Mouse (Mus musculus) G1E (cell line): ENCODE data around the gene Slirp. TPM values are rescaled to one million over a fixed set of nuclear protein-coding genes. Genes with fewer than 3 reads are reported as not detected.

Experiments used
- ATAC-seq: 2 replicates; pipeline ENCODE4 v1.8.0; 2016; ENCODE audit warnings: mild to moderate bottlenecking; ENCODE audit not compliant: insufficient number of reproducible peaks, poor library complexity, low FRiP score, severe bottlenecking; ENCODE audit errors: extremely low read depth
- DNase-seq: peaks from one replicate; pipeline ENCODE4 v3.0.0; 2012; ENCODE audit warnings: low spot score
- H3K27me3 ChIP-seq: 2 replicates; pipeline ENCODE4 v1.6.1; 2012; ENCODE audit warnings: mild to moderate bottlenecking, low read length, inconsistent platforms; ENCODE audit not compliant: insufficient read depth
- H3K36me3 ChIP-seq: replicated peaks from 2 replicates; pipeline ENCODE3; 2012; ENCODE audit warnings: mild to moderate bottlenecking, inconsistent platforms
- H3K4me1 ChIP-seq: 2 replicates; pipeline ENCODE4 v1.6.1; 2012; ENCODE audit warnings: low read depth, low read length, inconsistent platforms, mixed read lengths; ENCODE audit not compliant: insufficient read depth
- H3K4me3 ChIP-seq: 2 replicates; pipeline ENCODE4 v1.5.1; 2012; ENCODE audit warnings: low read depth, mild to moderate bottlenecking, inconsistent platforms, low read length, moderate library complexity, mixed read lengths
- H3K9me3 ChIP-seq: replicated peaks from 2 replicates; pipeline ENCODE4 v1.6.1; 2012; ENCODE audit warnings: inconsistent platforms
- CTCF ChIP-seq: IDR thresholded peaks from 2 replicates; pipeline ENCODE4 v1.5.1; 2012; ENCODE audit warnings: low read depth, low read length, inconsistent platforms, mixed read lengths
- GATA1 ChIP-seq: IDR thresholded peaks from 2 replicates; pipeline ENCODE4 v1.6.1; 2012; ENCODE audit warnings: borderline replicate concordance, low read length, inconsistent platforms, mixed read lengths
- GATA2 ChIP-seq: IDR thresholded peaks from 2 replicates; pipeline ENCODE4 v1.6.1; 2012; ENCODE audit warnings: low read depth, low read length, inconsistent platforms, borderline replicate concordance
- POLR2AphosphoS5 ChIP-seq: IDR thresholded peaks from 2 replicates; pipeline ENCODE4 v1.6.1; 2012; ENCODE audit warnings: low read depth, low read length, inconsistent platforms; ENCODE audit not compliant: insufficient replicate concordance
- TAL1 ChIP-seq: conservative IDR thresholded peaks from 2 replicates; pipeline ENCODE4 v1.6.1; 2012; ENCODE audit warnings: low read depth, low read length, inconsistent platforms, mixed read lengths
- polyA plus RNA-seq: library from polyadenylated mRNA; stranded (reverse); fragments of >175 nt; gene quantifications from 2 replicates; pipeline ENCODE4 v1.2.3, GENCODE M21; 2012
- total RNA-seq, 2 experiments: library from RNA; stranded (forward) in 1 of 2; stranded (reverse) in 1 of 2; fragments of 200-1000 nt in 1 of 2; fragments of >200 nt in 1 of 2; fragmentation: Nextera tagmentation in 1 of 2; gene quantifications; 2 replicates each; pipeline ENCODE4 v1.2.3; 2014 to 2017

Slirp gene
- total and polyA plus RNA-seq, 3 experiments = 7.3 to 149 (median 62.5) TPM

DNA sequence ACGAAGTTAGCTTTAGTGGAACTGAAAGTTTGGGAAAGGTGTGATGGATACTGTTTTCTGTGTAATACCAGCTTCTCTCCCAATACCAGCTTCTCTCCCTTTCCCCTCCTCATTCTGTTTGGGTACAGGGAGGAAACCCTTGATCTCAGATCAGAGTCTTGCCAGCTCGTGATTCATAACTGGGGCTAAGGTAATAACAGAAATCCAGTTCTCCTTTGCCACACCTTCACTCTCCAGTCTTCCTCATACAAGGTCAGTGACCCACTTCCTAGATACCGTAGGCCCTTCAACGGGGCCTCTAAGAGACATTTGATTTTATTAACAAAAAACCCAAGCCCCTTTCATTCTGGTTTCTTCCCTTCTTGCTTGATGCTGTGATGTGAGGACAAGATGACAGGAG, 38.5 kb upstream of the Slirp start:
- TF ChIP-seq TAL1 (no peak), GATA2 (no peak), CTCF (no peak), GATA1 (no peak), POLR2AphosphoS5 (no peak)
- Histone ChIP-seq H3K27me3 (peaks cover 44% of the 10 kb centered on the region), H3K4me3 (no peak overlapping the region), H3K4me1 (peaks cover 21% of the 10 kb centered on the region), H3K9me3 (no peaks in the 10 kb centered on the region), H3K36me3 (no peaks in the 10 kb centered on the region)
- ATAC-seq = no peak
- no peak for DNase-seq

- no peak for ATAC-seq
- Histone ChIP-seq H3K36me3 (no peaks in the 10 kb centered on the region), H3K27me3 (peaks cover 44% of the 10 kb centered on the region), H3K4me1 (peaks cover 26% of the 10 kb centered on the region), H3K9me3 (no peaks in the 10 kb centered on the region), H3K4me3 (no peak overlapping the region)
- no peak for TF ChIP-seq GATA1
- no peak for TF ChIP-seq POLR2AphosphoS5
- no peak for TF ChIP-seq TAL1
- no peak for TF ChIP-seq GATA2
- TF ChIP-seq CTCF = no peak
- no peak for DNase-seq
Measured at GRCm38 (mm10) chr12:87405721-87406120, 38.0 kb upstream of the Slirp start.

DNA sequence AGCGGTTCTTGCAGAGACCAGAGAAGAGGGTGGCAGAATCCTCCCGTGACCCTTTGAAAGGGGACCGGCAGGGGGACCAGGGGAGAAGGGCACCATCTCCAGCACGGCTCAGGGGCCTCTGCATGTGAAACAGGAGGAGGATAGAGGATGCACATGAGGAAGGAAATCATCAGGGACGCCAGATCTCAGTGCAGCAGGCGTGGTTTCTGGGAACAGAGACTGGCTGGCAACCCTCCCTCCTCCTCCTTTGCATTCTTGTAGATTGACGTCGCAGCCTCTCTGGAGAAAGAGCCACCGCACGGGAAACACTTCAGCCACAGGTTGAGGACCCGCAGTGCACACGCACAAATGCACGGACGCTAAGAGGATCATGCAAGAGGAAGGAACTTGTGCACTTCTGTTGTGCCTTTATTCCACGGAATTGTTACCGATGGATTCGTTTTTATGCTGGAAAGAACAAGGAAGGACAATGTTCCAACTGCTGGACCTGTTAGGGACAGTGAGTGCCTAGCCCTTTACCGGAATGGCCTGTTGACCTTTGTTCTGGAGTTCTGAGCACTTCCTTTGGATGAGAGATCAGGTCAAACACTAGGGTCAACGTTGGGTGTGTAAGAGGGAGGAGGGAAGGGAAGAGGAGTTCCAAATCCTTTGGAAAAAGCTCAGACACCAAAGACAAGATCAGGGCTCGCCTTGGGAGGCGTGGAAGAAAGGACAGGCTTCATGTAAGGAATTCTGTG, 35.7 kb upstream of the Slirp start:
- ATAC-seq (no peak), DNase-seq (no peak)
- Histone ChIP-seq H3K4me3 (no peak overlapping the region), H3K4me1 (peaks cover 45% of the 10 kb centered on the region), H3K27me3 (peaks cover 40% of the 10 kb centered on the region), H3K9me3 (no peaks in the 10 kb centered on the region), H3K36me3 (no peaks in the 10 kb centered on the region)
- no peak for TF ChIP-seq GATA1
- TF ChIP-seq GATA2 = no peak
- no peak for TF ChIP-seq TAL1
- no peak for TF ChIP-seq POLR2AphosphoS5
- no peak for TF ChIP-seq CTCF

DNA sequence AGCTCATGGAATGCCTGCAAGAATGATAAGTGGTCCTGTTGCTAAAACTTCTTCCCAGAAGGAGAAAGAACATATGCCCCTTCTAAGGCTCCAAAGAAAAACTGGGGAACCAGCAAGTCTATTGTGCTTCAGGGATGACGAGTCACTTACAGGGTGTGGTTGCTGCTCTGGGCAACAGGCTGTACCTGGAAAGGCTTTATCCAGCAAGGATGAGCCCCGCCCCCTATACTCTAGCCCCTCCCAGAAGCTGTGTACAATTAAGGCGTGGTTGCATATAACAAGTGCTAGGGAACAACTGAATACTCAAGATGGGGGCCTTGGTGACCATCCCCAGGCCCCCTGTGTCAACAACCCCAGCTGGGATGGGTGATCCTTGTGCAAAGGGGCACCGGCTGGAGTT, 34.6 kb upstream of the Slirp start:
- Histone ChIP-seq H3K4me3 (no peak overlapping the region), H3K9me3 (no peaks in the 10 kb centered on the region), H3K27me3 (peaks cover 31% of the 10 kb centered on the region), H3K36me3 (no peaks in the 10 kb centered on the region), H3K4me1 (peaks cover 53% of the 10 kb centered on the region)
- DNase-seq = no peak
- ATAC-seq = no peak
- TF ChIP-seq POLR2AphosphoS5 (no peak), TAL1 (no peak), GATA2 (no peak), CTCF (no peak), GATA1 (no peak)

DNA sequence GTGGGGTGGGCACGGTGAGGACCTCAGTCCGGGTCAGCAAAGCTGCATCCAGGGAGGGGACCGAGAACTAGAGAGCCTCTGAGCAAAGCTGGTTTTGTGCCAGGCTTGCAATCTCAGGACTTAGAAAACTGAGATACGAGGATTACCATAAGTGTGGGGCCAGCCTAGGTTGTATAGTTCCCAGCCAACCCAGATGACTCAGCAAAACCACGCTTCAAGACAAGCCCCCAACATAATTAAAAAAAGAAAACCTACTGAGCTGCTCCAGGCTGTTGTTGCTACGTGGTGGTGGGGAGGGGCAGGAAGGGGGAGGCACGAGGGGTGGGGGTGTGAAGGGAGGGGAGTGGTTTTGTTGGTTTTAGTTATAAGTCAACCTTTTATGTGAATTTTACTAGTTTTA, 32.7 kb upstream of the Slirp start:
- Histone ChIP-seq H3K27me3 (peaks cover 22% of the 10 kb centered on the region), H3K4me3 (peak overlapping the region; percentile 31; the same call in 1 of the 2 replicates), H3K36me3 (no peaks in the 10 kb centered on the region), H3K9me3 (no peaks in the 10 kb centered on the region), H3K4me1 (peaks cover 71% of the 10 kb centered on the region)
- DNase-seq = peak; percentile 32
- no peak for ATAC-seq
- no peak for TF ChIP-seq GATA1
- TF ChIP-seq POLR2AphosphoS5 = no peak
- TF ChIP-seq CTCF = no peak
- no peak for TF ChIP-seq GATA2
- TF ChIP-seq TAL1 = no peak

DNA sequence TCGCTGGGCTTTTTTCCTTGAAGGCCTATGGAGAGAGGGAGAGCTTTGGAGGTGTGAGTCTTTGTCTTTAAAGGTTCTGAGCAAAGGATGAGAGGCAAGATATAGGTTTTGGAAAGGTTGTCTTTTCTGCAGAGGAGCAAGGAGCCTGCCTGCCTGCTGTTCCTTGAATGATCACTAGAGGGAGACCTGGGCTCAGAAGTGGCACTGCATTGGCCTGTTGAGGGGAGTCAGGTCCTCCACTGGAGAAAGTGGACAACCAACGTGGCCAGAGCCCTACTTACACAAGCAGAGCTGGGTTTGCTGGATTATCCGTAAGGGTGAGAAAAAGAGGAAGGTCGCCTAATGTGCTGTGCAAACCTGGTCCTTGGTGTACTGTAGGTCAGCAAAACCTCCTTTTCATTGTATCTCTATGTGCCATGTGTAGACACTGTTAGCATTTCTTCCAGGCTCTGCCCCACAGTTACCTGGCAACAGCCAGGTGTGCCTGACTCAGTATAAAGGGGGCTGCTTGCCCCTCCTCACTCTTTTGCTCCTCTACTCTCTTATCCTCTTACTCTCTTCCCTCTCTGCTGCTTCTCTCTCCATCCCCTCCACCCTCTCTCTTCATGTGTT, 30.4 kb upstream of the Slirp start:
- no peak overlapping the region for H3K4me3 ChIP-seq
- DNase-seq (peak; percentile 61), ATAC-seq (peak; percentile 67)
- TF ChIP-seq CTCF = peak; percentile 100
- no peak for TF ChIP-seq GATA2
- peaks cover 7% of the 10 kb centered on the region for H3K9me3 ChIP-seq
- H3K4me1 ChIP-seq = peaks cover 70% of the 10 kb centered on the region
- H3K27me3 ChIP-seq = peaks cover 12% of the 10 kb centered on the region
- peaks cover 2% of the 10 kb centered on the region for H3K36me3 ChIP-seq
